Mouse (Mus musculus): Measurements from ENCODE around the gene Hsfy2. TPM values are rescaled to one million over a fixed set of nuclear protein-coding genes. Genes with fewer than 3 reads are reported as not detected.

Hsfy2 gene
- total and polyA plus RNA-seq, 3 experiments, result not detected

GRCm38 (mm10) chr1:56624304-56624703 lies 12.9 kb downstream of the Hsfy2 start:
- TF ChIP-seq USF2 (IDR thresholded peaks at IDR 0.05; ENCODE audit: borderline replicate concordance in 1 of 2, insufficient read depth in 1 of 2, low read depth in 1 of 2, low read length in 2 of 2) (no peak), TCF12 (IDR thresholded peaks at IDR 0.05; ENCODE audit: low read depth, low read length) (no peak), ETS1 (IDR thresholded peaks at IDR 0.05; ENCODE audit: low read depth, low read length) (no peak), EP300 (IDR thresholded peaks at IDR 0.05; ENCODE audit: low read depth in 1 of 2, low read length in 2 of 2) (no peak), ZMIZ1 (IDR thresholded peaks at IDR 0.05; ENCODE audit: low read depth, low read length) (no peak), MAX (IDR thresholded peaks at IDR 0.05; ENCODE audit: low read length) (no peak), NELFE (IDR thresholded peaks at IDR 0.05; ENCODE audit: low read depth, low read length) (no peak), MAZ (IDR thresholded peaks at IDR 0.05; ENCODE audit: low read depth, low read length) (no peak), CHD1 (IDR thresholded peaks at IDR 0.05; ENCODE audit: low read depth, low read length) (no peak)
- H3K27ac ChIP-seq (ENCODE audit: control insufficient read depth, low read depth, low read length), result no peak overlapping the region
- H3K36me3 ChIP-seq (ENCODE audit: control insufficient read depth in 1 of 2, insufficient read depth in 2 of 2, low read length in 2 of 2), result no peaks in the 10 kb centered on the region
- no peaks in the 10 kb centered on the region for H3K4me1 ChIP-seq (ENCODE audit: control insufficient read depth in 1 of 2, insufficient read depth in 2 of 2, low read length in 2 of 2)
- no peaks in the 10 kb centered on the region for H3K27me3 ChIP-seq (ENCODE audit: control insufficient read depth in 1 of 2, insufficient read depth in 2 of 2, low read length in 2 of 2)
- H3K9ac ChIP-seq (ENCODE audit: control insufficient read depth, low read depth, low read length, poor library complexity, severe bottlenecking), result no peak overlapping the region
- no peak overlapping the region for H3K4me3 ChIP-seq (ENCODE audit: control insufficient read depth in 1 of 2, insufficient read depth in 1 of 2, low read depth in 2 of 2, low read length in 2 of 2)
- no peaks in the 10 kb centered on the region for H3K9me3 ChIP-seq (replicated peaks; ENCODE audit: insufficient read depth, low read length)
- H3K79me2 ChIP-seq (ENCODE audit: control insufficient read depth, insufficient read depth, low read length, poor library complexity), result no peaks in the 10 kb centered on the region
- no peak for DNase-seq (ENCODE audit: low read depth, low spot score)

- DNase-seq (ENCODE audit: low read depth, low spot score), result no peak
- Histone ChIP-seq H3K9me3 (replicated peaks; ENCODE audit: insufficient read depth, low read length) (no peaks in the 10 kb centered on the region), H3K27ac (ENCODE audit: control insufficient read depth, low read depth, low read length) (no peak overlapping the region), H3K36me3 (ENCODE audit: control insufficient read depth in 1 of 2, insufficient read depth in 2 of 2, low read length in 2 of 2) (no peaks in the 10 kb centered on the region), H3K27me3 (ENCODE audit: control insufficient read depth in 1 of 2, insufficient read depth in 2 of 2, low read length in 2 of 2) (no peaks in the 10 kb centered on the region), H3K9ac (ENCODE audit: control insufficient read depth, low read depth, low read length, poor library complexity, severe bottlenecking) (no peak overlapping the region), H3K4me1 (ENCODE audit: control insufficient read depth in 1 of 2, insufficient read depth in 2 of 2, low read length in 2 of 2) (no peaks in the 10 kb centered on the region), H3K79me2 (ENCODE audit: control insufficient read depth, insufficient read depth, low read length, poor library complexity) (no peaks in the 10 kb centered on the region), H3K4me3 (ENCODE audit: control insufficient read depth in 1 of 2, insufficient read depth in 1 of 2, low read depth in 2 of 2, low read length in 2 of 2) (no peak overlapping the region)
- TF ChIP-seq ZKSCAN1 (IDR thresholded peaks at IDR 0.05; ENCODE audit: low read depth, low read length) (no peak), POLR2AphosphoS2 (IDR thresholded peaks at IDR 0.05; ENCODE audit: low read length) (no peak), MAFK (IDR thresholded peaks at IDR 0.05; ENCODE audit: borderline replicate concordance, low read depth, low read length) (no peak), BHLHE40 (IDR thresholded peaks at IDR 0.05; ENCODE audit: borderline replicate concordance, low read depth, low read length) (no peak), ZC3H11A (IDR thresholded peaks at IDR 0.05; ENCODE audit: low read depth, low read length) (no peak), KAT2A (conservative IDR thresholded peaks at IDR 0.05; ENCODE audit: low read depth, low read length) (no peak), RAD21 (IDR thresholded peaks at IDR 0.05; ENCODE audit: low read depth, low read length) (no peak), ELF1 (IDR thresholded peaks at IDR 0.05; ENCODE audit: low read depth, low read length) (no peak), NRF1 (IDR thresholded peaks at IDR 0.05; ENCODE audit: insufficient read depth, low read depth, low read length, poor library complexity, severe bottlenecking) (no peak), UBTF (IDR thresholded peaks at IDR 0.05; ENCODE audit: borderline replicate concordance, insufficient read depth, low read depth, low read length) (no peak)
These were observed 24.9 kb downstream of the Hsfy2 start for GRCm38 (mm10) chr1:56612384-56612783.
